Mouse (Mus musculus): Measurements from ENCODE around the gene Amz1.

The Amz1 gene

DNA sequence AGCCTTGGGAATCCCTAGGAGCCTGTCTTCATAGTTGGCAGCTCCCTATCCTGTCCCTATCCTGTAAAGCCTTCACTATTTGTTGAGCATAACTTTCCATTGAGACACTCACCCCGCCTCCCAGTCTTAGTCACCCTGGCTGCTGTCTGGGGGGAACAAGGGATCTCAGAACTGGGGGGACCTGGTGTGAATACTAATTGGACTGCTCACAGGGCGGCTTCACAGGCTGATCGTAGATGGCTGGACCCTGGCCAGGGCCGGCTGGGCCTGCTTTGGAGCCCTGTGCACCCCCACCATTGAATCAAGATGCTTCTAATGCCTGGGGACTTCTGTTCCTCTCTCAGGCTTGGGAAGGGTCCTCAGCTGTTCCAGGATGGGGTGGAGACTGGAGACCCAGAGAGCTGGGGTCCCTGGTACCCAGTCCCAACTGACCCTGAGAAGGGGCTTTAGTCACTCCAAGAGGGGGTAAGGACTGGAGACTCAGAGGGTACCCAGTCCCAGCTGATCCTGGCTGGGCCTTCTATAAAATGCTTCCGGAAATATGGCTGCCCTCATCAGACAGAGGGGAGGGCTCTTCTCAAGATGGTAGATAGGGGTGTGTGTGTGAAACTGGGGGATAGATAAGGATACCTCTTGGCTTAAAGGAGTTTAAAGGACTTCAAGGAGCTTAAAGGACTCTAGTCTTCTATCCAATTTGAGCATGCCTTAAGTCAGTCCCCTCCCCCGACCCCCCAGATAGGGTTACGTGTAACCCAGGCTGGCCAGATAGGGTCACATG, 2.3 kb downstream of the Amz1 start:
- DNase-seq (ENCODE audit: low spot score in 2 of 2) = peak in 1 of 2 experiments; percentile 70

DNA sequence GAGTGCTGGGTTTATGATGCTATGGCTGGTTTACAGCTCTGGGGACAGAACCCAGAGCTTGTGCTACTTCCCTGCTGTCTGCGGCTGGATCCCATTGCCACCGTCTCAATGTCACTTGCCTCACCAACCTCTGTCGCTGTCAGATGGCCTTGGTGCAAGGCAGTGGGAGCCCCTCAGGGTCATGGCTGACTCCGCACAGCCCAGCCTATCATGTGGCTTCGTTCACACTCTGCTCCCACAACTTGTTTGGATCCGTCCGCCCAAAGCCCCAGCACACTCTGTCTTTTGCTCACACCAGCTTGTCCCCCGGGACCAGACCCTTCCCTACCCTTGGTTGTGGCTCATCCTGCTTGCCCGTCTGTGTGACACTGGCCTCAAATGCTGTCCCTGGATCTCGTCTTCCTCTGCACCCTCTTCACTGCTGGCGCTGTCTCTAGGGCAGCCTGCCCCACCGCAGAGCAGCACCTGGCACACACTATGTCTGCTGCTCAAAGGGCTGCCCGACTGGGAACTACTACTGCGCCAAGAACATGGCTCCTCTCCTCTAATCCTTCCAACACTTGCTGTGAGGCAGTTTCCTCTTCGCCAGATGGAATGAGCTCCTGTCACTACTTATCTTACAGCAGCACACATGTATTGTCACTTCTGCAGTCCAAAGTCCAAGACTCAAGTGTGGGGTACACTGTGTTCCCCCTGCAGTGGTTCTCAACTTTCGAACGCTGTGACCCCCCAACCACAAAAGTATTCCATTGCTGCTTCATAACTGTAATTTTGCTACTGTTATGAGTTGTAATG, 3.2 kb downstream of the Amz1 start:
- DNase-seq (ENCODE audit: low spot score in 2 of 2) = no peak

DNA sequence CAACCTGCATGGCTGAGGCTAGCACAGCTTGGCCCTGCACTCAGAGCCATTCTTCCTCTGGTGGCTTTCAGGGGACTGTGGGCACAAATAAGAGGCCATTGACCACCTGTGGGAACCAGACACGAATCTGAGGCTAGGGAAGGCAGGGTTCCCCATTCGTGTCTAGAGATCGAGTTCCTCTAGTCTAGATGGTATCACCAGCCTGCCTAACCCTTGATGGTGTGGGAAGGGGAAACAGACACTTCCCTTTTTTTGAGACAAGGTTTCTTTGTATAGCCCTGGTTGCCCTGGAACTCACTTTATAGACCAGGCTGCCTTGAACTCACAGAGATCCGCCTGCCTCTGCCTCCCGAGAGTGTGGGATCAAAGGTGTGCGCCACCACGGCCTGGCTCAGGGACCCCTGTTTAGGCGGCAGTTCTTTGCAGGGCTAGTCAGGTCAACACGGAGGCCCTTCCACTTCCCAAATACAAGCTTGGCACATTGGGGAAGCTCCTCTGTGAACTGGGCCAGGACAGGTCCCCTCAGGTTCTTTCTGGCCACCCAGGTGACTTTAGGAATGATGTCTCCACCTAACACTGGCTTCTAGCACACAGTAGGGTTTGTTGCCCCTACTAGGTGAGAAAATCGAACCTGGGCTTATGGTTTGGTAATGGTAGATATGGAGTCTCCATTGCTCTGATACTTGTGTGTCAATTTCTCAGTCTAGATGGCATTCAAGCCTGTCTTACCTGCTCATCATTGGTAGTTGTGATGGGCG, 7.3 kb downstream of the Amz1 start:
- DNase-seq (ENCODE audit: low spot score in 2 of 2) = no peak

DNA sequence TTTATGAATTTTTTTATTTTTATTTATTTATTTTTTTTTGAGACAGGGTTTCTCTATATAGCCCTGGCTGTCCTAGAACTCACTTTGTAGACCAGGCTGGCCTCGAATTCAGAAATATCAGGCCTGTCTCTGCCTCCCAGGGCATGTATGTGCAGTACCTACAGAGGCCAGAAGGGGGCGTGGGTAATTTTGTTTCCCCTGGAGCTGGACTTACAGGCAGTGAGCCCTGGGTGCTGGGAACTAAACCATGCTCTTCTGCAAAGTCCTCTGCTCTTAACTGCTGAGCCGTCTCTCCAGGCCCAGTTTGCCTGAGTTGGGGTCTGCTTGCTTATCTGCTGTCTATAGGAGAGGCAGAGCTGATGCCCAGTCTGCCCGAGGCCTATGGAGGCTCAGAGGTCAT, 8.3 kb downstream of the Amz1 start:
- no peak for DNase-seq (ENCODE audit: low spot score in 2 of 2)

DNA sequence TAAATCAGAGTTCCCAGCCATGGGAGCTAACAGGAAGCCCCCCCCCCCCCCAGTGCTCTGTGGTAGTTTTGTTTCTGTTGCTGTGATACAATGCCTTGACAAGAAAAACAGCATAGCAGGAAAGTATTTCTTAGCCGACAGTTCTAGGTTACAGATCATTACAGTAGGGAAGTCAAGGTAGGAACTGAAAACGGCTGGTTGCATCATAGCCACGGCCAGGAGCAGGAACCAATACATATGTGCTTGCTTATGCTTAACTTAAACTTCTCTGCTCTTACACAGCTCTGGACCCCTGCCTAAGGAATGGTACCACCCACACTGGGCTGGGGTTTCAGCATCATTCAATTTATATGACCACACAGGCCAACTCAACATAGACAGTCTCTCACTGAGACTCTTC, 9.4 kb downstream of the Amz1 start:
- DNase-seq (ENCODE audit: low spot score in 2 of 2) = no peak

DNA sequence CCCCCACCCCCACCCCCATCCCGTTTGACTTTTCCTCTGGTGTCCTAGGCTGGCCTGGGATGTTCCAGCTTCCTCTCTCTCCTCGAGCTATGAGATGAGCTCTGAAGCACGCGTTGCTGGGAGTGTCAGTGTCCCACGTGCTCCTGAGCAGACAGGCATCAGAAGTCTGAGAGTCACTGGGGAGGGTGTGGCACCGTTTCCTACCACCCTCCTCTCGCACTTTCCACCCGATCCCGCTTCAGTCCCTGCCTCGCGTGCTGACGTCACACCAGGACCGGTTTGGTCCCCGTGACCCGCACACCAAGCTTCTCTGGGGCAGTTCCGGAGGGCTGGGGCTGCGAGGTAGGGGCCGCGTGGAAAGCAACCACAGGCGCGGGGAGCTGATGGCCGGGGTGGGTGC, 11.4 kb downstream of the Amz1 start:
- no peak for DNase-seq (ENCODE audit: low spot score in 2 of 2)

DNA sequence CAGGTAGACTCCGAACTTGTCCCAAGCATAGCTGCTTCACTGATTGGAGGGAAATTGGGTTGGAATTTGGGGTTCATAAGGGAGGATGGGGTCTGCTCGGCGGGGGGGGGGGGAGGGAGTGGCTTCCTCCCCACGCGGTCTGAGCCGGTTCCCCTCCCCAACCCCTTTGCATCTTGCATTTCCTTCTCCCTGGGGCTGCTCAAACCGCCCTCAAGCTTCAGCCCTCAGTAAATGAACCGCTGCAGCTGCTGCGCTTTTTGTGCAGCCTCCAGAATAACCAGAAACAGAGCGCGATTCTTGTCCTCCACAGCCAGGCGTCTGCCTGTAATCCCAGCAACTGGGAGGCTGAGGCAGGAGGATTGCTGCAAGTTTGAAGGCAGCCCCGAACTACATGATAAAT, 12.2 kb downstream of the Amz1 start:
- DNase-seq (ENCODE audit: low spot score in 2 of 2) = no peak

DNA sequence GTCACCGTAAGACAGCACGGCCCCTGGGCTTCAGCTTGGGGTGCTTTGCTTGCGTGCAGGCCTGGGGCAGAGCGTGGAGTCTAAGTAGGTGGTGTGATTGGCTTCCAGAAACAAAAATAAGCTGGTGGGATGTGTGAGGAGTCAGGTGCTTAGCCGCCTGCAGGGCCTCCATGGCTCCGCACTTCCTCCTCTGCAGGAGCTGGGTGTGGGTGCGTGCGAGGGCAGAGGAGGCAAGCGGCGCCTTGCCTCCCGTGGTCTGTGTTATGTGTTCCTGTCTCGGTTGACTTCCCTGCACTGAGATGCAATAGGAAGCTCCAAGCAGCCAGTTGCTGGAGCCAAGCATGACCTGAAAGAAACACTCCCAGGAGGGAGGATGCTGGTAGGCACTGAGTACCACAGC, 15.9 kb downstream of the Amz1 start:
- no peak for DNase-seq (ENCODE audit: low spot score in 2 of 2)

DNA sequence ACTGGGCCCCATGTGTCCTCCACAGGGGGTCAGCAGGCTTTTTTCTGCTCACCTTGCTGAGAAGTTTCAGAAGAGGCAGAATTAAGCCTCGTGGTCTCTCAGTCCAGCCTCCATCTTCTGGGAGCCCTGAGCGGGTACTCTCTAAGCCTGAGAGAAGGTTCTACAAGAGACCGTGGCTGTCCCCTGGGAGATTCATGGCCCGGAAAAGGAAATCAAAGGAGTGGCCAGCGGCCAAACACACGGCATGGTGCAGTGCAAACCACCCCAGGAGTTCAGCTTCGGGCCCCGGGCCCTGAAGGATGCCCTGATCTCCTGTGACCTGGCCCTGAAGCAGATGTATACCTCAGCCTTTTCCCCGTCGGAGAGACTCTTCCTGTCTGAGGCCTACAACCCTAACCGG, 17.1 kb downstream of the Amz1 start:
- no peak for DNase-seq (ENCODE audit: low spot score in 2 of 2)

DNA sequence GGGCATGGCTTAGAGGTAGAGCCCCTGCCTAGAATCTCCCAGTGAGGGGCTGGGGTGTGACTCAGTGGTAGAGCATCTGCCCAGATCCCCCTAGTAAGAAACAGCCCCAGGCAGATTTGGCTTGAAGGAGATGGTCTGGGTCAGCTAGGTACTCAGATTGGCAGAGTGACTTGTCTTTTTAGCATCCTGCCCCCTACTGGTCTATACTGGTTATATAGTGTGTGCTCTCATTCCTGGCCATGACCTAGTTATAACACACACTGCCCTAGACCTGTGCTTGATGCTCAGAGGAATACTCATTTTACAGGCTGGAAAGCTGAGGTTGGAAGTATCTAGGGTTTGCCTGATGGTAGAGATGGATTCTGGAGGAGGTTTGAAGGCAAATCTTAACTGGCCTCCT, 17.9 kb downstream of the Amz1 start:
- DNase-seq (ENCODE audit: low spot score in 2 of 2) = no peak

DNA sequence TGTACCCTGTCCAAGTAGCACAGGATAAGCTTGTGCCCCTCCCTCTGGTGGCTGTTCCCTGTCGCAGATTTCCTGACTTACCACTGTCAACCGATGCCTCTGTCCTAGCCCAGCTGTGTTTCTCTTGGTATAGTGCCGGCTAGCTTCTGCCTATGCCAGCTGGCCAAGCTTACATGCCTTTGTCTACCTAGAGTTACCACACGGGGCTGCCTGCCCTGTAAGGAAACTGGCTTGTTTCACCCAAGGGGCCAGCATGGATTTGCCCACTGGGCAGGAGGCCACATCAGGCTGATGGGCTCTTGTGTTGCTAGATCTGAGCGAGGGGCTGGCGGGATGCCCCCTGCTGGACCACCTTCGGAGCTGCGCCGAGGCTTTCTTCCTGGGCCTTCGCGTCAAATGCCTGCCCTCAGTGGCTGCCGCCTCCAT, 19.8 kb downstream of the Amz1 start:
- DNase-seq (ENCODE audit: low spot score in 2 of 2) = peak in 1 of 2 experiments; percentile 52

DNA sequence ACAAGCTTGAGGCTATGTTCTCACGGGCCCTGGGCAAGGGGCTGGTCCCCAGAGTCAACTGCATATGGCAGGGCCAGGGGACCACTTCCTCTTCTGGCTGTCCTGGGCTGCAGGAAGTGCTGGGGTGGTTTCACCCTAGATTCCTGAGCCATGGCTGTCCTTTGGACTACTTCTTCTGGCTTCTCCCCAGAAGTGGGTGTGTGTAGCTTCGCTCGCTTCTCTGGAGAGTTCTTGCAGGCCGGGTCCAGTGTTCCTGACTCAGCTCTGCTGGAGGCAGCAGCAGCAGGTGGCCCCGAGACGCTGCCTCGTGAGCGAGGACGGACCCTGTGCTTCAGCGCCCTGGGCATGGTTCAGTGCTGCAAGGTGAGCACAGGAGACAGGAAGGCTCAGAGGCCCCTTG, 24.5 kb downstream of the Amz1 start:
- DNase-seq (ENCODE audit: low spot score in 2 of 2) = no peak

DNA sequence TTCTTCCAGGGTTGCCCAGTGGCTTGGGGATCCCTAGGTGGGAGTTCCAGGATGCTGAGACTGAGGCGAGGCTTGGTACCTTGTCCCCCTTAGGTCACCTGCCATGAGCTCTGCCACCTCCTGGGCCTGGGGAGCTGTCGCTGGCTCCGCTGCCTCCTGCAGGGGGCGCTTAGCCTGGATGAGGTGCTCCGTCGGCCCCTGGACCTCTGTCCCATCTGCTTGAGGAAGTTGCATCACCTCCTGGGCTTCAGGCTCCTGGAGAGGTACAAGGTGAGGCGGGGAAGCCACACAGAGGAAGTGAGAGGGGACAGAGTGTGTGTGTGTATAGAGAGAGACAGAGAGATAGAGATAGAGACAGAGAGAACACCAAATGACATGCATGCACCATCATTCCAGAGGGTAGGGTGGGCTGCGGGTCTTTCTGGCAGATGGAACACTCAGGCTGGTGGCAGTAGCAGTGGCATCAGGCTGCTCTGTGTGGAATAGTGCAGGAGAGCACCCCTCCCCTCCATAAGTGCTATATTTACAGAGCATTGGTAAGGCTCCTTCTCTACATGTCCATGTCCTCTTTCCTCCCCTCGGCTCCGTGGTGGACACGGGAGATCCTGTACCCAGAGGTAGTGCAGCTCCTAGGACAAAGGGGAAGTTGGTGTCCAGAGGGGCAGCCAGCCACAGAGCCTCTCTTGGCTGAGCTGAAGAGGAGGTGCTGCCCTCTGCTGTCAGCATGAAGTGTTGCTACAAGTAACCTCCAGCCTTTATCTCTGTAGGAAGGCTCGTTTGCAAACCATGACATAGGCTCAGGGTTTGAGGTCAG, 25.3 kb downstream of the Amz1 start:
- peak; percentile 52 to 79 for DNase-seq (ENCODE audit: low spot score in 2 of 2)

DNA sequence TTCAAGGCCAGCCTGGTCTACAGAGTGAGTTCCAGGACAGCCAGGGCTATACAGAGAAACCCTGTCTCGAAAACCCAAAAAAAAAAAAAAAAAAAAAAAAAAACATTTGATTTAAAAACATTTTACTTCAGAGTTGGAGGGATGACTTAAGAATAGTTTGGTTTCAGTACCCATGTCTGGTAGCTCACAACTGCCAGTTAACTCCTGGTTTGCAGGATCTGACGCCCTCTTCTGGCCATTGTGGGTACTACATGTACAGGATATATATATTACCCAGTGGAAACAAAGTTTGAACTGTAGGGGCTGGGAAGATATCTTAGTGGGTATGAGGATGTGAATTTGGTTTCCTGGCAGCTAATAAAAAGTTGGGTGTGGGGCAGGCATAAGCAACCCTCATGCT, 27.0 kb downstream of the Amz1 start:
- DNase-seq (ENCODE audit: low spot score in 2 of 2) = peak in 1 of 2 experiments; percentile 55

DNA sequence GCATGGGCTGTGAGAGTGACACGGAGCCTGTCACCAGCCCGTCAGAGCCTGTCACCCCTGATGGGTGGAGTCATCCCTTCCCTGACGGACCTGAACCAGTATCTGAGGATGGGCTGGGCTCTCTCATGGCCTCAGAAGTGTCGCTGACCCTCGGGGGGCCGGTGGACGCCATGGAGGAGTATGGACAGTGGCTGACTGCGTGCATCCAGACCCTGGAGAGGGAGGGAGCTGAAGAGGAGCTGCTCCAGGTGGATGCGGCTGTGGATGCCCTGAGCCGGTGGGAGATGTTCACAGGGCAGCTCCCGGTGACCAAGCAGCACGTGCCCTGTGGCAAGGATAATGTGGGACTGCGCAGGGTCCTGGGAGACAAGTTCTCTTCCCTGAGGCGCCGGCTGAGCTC, 28.1 kb downstream of the Amz1 start:
- no peak for DNase-seq (ENCODE audit: low spot score in 2 of 2)

DNA sequence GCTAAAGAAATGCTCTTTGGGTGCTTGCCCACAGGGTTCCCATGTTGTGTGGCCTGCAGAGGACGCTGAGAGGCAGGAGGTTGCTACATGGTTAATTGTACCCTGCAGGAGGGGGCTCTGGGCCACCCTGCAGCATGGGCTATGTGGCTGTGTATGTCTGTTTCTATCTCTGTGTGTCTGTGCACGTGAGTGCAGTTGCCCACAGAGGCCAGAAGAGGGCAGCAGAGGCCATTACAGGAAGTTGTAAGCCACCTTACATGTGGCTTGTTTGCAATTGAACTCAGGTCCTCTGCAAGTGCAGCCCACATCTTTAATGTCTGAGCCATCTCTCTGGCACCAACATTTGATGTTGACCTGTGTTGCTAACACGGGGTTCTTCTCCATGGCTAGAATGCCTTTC, 28.7 kb downstream of the Amz1 start:
- no peak for DNase-seq (ENCODE audit: low spot score in 2 of 2)

DNA sequence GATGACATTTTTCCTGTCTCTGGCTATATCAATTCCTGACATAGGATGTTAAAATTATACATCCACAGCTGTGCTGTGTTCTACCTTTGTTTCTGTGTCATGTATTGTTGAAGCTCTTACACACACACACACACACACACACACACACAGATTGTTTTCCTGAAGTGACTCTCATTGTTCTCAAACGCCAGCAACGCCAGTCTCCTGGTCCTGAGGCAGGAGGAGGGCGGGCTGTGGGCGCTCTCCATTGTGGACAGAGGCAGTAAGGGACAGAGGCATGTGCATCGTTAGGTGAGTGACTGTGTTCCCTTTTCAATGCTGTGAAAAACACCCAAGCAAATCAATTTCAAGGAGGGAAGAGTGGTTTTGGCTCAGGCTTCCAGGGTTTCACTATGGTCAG, 29.3 kb downstream of the Amz1 start:
- no peak for DNase-seq (ENCODE audit: low spot score in 2 of 2)

DNA sequence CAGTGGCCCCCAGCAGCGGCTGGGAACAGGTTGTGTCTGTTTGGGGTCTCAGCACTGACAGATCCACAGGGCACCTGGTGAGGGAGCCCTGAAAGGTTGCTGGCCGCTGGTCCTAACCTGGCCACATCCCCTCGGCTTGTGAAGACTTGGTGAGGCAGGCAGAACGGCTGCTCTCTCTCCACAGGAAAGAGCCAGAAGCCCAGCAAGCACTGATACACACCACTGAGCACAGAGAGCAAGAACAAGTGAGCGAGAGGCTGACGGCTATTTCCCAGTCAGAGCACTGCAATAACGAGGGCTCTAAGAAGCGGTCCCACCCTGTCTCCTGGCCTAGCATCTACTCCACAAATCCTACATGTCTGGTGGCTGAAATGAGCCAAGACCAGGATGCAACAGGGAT, 34.9 kb downstream of the Amz1 start:
- DNase-seq (ENCODE audit: low spot score in 2 of 2) = no peak

DNA sequence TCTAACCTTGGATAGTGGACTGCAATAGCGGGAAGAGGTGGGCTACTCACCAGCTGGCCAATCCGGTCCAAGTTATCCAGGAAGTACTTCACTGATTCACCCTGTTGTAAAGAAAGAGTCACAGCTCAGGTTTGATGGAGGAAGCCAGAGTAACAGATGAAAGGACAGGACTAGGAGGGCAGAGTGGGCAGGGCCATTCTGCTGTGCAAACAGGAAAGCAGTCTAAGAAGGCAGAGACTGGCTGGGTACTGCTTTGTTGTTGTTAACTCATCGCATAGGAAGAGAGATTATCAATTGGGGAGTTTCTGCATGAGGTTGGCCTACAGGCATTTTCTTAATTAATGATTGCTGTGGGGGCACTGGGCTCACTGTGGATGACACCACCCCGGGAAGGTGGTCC, 38.6 kb downstream of the Amz1 start:
- no peak for DNase-seq (ENCODE audit: low spot score in 2 of 2)

DNA sequence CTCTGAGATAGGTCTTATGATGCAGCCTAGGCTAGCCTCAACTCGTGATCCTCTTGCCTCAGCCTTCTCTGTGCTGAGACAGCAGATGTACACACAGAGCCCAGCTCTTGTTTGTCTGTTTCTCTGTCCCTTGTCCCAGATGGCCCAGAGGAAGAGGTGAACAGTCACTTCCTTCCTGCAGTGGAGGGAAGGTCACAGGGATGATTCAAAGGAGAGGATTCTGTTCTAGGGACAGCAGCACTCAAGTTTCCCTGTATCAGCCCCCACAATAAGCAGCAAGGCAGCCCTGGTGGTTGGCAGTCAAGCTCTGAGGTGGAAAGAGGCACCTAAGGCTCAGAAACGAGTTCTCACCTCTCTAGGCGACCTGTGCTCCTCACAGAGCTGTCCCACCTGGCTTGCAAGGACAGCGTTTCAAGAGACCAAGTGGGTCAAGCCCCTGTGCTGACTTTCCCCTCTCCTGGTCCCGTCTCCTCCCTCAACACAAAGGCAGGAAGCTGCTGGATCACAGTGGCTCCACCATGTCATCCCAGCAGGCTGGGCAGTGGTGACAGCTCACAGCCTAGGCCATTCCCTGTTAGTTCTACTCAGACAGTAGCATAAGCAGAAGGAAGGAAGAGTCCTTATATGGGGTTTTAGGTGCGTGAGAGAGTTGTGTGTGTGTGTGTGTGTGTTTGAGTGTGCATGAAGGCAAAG, 41.1 kb downstream of the Amz1 start:
- DNase-seq (ENCODE audit: low spot score in 2 of 2) = no peak

DNA sequence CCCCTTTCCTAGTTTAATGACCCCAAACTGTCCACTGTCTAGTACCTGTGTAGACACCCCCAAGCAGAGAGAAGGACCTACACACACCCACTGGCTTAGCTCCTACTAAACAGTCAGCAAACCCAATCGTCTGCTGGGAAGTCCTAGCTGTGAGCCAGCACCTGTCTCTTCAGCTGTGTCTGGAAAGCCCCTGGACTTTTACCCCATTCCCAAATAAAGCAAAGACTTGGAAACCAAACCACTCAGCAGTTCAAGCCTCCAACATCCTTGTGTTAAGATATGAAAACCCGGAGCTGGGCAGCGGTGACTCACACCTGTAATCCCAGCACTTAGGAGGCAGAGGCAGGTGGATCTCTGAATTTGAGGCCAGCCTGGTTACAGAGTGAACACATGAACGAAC, 42.6 kb downstream of the Amz1 start:
- DNase-seq (ENCODE audit: low spot score in 2 of 2) = no peak

All from cerebellum, postnatal 4 days (tissue).